Mouse (Mus musculus) cerebellum, adult 18-20 months (tissue): Measurements from ENCODE around the gene Helz.
A peak's percentile ranks its signal among the peaks of the same experiment; 100 is the strongest.

Experiments
- DNase-seq, 2 experiments: peaks; one replicate each; pipeline ENCODE4 v3.0.0; 2021

The Helz gene

DNA sequence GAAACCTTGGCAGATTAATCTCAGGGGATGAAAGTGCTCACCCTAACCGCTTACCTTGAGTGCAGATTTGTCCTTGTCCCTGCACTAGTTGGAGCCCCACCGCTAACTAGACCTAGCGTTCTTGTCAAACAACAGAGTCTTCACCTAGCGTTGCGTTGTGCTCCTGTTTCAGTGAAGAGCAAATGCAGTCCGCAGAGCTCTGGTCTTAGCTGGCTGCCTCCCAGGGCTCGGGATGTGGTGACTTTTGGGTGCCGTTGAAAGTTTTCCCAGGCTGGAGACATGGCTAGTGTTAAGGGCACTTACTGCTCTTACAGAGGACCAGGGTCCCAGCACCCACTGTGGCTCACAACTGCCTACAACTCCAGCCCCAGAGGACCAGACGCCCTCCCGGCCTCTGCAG lies 127.5 kb downstream of the Helz start:
- DNase-seq, result no peak

DNA sequence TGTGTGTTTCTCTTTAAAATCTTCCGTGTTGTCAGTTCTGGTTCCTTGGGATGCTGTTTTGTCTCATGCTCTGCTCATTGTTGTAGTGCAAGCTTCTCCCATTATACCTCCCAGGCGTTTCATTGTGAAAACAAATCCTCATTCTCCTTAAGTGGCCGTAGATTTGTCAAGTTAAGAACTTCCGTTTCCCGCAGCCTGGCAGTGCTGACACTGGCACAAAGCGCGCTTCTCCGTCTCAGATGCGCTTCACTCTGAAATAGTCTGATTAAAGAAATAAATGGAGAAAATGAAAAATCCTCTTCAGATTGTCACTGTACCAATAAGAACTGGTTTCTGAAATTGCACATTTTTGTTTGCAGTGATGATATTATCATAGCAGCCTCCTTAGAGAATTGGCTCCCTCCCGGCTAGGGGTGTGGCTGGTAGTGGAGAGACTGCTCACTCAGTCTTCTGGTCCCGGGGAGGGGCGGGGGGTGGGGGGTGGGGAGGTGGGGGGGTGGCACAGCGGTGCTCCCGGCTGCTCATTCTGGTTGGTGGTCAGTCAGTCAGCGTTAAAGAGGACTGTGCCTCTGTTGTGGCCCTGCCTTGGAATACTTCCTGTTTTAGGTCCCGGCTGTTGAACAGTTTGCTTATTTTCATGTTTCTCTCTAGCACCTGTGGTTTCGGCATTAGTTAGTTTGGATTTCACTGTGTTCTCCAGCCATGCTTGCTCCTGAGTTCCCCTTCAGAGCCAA lies 128.6 kb downstream of the Helz start:
- no peak for DNase-seq

DNA sequence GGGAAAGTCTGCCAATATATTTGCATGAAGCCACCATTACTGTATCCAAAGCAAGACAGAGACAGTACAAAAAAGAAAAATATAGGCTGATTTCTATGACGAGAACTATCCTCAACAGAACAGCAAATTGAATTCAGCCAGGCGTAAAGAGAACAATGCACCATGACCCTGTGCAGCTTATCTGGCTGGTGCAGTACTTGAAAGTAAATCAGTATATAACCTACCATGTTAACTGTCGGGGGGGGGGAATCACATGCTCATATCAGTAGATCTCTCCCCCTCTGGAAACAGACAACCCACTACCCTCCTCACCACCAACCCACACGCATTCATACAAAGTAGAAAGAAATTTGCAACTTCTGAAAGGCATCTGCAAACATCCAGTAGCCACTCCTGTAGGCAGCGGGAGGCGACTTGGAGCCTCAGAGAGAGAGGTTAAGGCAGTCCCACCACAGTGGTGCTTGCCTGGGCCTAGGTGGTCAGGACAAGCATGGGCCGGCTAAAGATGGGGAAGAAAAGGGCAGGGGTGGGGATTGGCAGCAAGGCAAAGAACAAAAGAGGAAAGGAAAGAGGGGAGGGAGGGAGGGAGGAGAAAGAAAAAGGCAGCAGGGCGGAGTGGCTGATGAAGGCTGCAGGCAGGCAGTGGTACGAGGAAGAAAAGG lies 135.1 kb downstream of the Helz start:
- DNase-seq, result no peak

DNA sequence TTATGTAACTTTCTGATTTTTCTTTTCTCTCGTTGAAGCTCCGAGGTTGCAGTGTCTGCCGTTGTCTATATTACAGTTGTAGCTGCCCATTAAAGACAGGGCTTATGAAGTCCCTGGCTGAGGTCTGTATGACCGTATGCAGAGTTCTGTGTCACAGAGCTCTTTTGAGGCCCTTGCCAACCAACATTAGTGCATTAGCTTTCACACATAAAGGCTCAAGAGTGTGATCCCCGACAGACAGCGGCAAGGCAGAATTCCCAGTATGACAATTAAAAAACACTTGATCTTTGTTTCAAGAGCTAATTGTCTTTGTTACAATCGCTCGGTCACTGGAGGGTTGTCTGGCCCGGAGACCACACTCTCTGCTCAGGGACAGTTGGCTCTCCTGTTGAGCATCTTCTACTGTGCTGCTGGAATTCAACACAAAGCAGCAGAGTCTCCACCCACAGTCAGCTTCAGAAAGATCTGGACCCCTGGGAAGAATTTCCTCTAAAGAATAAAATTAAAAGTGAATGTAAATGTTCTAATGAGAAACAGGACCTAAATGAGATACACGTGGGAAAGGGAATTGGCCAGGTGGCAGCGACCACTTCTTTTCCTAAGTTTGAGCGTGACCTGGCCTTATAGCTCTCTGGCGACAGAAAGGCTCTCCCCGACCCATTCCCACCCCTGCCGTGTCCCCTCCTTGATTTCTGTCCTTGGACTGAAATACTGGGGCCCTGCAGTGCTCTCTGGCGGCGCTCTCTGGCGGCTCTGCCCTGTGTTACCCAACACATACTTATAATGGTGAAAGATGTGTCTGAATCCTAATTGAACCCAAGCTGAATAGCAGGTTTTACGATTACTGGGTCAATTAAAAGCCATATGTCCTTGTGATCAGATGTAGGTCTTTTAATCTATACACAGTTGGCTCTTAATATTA lies 136.1 kb downstream of the Helz start:
- DNase-seq, result no peak

DNA sequence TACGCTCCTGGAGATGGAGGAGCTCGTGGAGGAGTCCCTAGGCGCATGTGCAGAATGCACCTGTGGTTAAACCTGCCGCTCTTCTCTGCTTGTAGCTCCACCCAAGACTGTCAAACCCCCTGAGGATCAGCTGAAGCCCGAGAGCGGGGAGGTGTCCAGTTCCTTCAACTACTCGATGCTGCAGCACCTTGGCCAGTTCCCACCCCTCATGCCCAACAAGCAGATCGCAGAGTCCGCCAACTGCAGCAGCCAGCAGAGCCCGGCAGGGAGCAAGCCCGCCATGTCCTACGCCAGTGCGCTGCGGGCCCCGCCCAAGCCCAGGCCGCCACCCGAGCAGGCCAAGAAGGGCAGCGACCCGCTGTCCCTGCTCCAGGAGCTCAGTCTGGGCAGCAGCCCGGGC lies 138.6 kb downstream of the Helz start:
- DNase-seq, result no peak

DNA sequence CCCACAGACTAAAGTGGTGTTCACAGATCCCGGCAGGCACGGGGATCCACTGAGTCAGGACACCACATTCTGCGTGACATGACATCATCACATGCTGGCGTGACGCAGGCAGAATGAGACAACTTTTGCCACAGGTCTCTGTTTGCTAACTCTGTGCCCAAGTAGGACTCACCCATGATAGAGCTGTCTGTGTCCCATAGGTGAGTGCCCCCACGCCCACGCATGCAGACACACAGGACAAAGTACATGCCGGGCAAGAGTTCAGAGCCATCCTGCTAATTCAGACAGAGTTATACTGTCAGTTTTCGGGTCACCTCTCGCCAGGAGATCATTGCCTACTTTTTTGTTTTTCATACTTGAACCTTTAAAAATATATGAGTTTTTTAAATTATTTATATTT lies 140.8 kb downstream of the Helz start:
- no peak for DNase-seq

DNA sequence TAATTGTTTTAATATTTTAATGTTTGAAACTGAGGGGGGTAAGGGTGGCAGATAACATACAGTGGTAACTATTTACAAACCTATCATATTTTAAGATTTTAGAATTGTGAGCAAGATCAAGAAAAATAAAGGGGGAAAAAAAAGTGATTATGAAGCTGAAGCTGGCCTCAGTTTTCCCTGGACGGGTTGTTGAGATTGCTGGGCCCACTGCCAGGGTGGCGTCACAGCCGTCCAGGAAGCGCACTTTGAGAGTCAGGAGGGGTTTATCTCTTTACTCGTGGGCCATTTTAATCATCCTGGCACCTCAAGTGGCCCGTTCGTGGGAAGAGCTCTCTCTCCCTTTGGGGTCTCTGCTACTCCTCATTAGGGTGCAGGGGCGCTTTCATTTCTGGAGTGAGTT lies 143.8 kb downstream of the Helz start:
- DNase-seq, result no peak

DNA sequence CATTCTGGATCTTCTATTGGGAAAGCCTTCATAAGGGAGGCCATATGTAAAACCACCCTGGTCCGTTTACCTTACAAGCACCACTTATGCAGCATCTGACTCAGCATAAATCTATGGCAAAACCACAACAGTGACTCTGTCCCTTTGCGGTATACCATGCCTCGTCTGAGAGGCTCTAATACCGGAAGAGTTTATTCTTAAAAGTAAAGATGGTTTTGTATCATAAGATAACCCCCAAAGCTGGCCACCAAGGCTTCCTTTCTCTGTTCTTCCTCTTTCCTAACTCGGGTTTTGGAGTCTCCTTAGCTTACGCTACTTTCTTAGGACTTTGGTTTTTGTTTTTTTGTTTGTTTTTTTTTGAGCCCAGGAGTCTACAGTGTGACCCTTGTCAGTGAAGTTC lies 145.6 kb downstream of the Helz start:
- DNase-seq, result no peak

DNA sequence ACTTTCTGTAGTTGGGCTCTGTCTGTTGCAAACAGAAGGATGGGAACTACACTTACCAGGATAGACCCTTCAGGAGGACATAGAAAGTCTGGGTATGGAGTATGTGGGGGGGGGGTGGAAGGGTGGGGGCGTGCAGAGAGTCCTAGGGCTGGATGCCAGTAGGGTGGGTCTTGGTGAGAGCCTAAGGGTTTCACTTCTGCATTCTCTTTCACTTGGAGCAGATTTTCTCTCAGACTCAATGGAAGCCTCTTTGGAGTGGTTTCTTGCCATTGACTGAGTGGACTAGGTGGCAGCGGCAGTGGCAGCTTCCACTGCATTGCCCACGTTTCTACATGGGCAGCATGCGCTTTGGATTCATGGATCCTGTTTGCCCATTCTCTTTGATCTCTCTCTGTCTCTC lies 152.2 kb downstream of the Helz start:
- no peak for DNase-seq

DNA sequence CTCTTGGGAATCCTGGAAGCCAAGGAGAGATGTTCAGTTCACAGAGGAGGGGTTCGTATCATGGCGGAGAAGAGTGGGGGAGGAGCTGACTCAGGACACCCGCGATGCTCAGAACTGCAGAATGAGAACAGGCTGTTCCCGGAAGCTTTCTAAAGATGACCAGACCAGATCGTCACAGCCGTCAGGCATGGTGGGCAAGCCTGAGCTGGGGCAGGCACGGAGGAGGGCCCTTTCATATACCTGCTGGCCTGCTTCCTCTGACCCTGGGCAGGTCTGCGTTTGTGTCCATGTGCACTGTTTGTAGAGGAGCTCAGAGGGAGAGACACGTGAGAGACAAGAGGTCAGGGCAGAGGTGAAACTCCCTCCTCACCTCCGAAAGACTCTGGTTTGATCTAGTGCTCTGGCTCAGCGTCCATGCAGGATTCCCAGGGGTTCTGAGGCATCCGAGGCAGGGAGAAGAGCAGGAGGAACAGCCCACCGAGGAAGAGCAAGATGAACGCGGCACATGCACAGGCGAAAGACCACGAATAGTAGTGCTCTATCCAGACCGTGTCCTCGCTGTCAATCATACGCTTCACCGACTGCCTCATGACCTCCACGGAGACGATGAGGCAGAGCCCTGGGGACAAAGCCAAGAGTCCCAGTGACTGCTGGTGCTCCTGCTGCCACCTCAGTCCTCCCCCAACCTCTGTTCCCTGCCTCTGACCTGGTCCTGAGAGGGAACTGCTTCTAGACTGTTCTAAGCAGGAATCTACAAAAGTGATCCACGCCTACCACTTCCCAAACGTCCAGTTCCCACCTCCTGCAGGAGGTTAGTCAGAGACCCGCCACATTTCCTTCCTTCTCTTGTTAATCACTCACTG lies 155.8 kb downstream of the Helz start:
- peak in 1 of 2 experiments; percentile 15 for DNase-seq

DNA sequence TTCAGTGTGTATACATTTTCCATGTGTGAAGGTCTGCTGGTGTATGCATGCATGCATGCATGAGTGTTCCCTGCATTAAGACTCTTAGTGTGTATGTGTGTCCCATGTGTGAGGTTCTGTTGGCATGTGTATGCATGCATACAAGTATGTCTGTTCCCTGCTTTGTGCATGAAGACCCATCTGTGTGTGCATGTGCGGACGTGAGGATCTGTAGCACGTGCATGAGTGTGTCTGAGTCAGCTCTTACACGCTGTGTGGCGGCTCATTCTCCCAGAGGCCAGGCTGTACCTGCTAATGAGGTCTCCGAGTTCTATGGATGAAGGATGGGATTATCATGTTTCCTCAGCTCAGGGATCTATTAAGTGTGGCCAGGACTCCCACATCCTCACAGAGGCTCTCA lies 157.3 kb downstream of the Helz start:
- no peak for DNase-seq

DNA sequence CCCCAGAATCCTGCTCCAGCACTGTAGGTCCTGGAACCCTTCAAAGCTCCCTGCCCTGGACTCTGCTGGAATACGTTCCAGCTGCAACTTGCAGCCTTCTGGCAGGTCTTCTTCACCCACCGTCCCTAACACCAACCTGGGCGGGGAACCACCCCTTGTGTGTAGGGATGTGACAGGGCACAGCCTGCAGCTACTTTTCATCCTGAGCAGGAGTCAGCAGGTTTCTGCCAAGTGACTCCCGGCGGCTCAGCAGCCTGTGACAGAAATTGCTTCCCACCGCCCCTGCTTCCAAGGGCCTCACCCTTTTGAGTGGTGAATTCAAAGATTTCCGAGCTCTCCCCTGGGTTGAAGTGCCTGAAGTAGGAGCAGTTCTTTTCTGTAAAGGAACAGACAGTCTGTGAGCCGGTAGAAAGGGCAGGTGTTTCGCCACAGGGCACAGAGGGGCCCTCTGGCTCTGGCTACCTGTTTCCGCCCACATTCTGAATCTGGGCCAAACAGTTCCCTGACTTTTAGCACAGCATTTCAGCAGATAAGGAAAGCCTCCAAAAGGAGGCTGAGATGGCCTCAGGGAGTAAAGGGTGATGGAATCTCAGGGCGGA lies 157.8 kb downstream of the Helz start:
- peak; percentile 60 to 67 for DNase-seq

DNA sequence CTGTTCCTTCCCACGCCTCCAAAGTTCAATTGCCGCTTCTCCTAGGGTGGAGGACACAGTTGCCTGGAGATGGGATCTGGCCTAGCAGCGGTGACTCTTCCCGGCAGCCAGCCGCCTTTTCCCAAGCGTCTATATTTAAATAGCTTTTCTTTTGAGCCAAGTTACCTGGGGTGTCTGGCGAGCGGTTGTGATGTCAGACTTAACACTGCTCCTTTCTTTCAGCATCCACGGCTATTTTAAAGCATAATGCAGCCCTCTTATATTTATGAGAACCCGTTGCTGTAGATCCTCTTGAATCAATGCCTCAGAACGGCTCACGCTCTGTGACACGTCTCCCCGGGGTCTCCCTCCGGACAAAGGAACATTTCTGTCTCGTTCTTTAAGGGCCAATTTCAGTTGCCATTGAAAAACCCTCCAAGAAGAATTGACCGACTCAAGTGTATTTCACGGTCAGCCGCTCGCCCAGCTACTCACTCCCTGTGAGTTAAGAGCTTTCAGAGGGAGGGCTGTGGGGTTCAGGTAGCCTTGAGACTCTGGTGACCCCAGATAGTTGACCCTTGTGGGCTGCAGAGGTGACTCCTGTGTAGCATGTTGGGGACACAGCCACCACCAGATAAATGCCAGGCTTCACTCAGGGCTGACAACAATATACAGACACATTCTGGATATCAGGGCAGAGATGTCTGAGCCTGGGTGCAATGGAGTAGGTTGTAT lies 160.3 kb downstream of the Helz start:
- DNase-seq, result no peak

DNA sequence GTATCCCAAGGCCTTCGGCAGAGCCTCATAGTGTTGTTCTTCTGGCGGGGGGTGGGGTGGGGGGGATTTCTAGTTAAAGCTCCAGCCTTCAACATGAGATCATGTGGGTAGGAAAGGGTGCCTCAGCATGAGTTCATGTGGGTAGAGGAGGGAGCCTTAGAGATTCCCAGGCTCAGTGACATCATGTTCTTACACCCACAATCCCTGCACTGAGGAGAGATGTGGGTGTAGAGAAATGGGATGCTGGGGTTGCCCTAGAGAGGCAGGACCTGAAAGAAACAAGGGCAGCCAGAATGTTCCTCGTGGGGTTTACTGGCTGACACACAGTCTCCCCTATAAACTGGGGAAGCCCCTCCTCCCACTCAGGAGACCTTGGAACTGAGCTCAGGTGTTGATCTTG lies 162.6 kb downstream of the Helz start:
- DNase-seq, result no peak

DNA sequence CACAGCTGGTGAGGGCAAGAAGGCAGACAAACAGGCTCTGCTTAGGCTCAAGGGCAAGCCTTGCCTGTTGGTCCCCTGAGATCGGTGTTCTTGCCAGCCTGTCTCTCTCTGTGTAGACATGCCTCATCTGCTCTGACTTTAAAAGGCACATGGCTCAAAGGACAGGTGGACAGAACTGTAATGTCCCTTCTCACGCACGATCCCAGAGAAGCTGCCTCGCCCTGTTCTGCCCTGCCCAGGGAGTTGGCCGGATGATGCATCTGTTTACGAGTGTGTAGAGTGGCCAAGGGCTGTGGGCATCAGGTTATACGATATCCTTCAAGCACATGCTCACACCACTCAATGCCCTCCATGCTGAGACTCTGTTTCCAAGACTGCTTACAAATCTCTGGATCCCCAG lies 166.6 kb downstream of the Helz start:
- no peak for DNase-seq

DNA sequence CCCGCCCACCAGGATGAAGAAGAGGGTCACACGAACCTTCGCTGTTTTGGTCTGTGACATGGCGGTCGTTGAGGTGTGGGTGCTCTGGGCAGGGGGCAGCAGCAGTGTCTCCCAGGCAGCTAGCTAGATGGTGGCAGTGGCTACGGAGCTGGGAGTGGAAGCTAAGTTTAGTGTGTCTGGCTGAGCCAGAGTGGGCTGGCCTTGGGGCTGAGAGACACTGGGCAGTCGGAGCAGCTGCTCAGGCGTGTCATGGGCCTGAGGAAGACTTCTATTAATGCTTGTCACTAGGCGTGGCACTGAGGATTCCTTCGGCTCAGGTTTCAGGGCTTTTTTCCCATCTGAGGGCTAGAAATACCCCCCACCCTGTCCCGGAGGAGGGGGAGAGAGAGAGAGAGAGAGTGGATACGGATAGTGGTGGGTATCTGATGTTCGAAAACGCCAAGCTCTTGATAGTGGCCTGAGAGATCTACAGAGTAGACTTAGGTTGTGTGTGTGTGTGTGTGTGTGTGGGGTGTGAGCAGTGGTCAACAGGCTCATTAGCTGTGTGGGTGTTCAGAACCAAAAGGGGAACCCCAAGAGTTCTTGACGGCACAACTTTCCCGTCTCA lies 168.7 kb downstream of the Helz start, which contains the start of gene Cacng1:
Gene Cacng1 (minus strand): TSS at position 191 of the 607 bp plus-strand sequence.
- DNase-seq, result no peak

DNA sequence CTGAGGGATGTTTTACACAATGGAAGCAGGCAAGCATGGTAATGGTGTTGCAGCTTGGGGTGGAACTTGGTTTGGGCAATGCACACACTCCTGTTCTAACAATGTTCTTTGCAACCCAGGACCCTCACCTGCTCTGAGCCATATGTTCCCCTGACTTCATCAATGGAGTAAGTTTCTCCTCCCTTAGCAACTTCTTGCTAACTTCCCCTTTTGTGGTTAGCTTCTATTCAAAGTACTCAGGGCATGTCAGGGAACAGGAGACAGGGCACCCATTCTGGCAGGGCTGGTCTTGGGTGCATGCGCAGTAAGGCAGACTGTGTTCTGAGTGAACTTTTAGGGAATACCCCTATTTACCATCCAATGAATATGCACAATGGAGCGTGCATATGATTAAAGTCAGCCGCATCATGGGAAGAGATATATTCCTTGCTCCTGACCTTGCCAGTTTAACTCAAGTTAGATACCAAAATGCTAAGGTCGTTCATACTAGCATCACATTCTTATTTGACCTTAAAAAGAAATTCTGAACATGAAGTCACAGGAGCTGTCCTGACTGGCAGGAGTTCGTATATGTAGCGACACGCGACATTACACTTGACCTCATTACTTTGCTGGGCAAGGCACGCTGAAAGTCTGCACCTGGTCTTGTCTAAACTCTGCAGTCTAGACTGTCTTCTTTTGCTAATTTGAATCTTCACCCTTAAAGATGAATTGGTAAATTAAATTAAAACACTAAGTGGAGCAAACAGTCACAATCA lies 172.7 kb downstream of the Helz start:
- DNase-seq, result no peak

DNA sequence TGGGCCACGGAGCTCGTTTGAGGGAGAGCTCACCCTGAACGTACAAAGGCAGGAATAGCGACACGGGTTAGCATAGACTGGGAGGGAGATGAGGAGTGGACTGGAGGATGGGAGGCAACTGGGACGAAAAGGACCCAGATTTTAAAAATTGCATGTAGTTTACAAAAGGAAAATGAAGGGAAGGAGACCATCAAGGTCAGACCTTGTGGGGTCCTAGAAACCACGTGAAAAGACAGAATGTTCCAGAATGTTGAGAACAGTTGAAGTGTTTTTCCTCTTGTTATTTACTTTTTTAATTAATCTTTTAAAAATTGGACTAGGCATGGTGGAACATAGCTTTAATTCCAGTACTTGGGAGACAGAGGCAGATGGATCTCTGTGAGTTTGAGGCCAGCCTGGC lies 173.3 kb downstream of the Helz start:
- DNase-seq, result no peak

DNA sequence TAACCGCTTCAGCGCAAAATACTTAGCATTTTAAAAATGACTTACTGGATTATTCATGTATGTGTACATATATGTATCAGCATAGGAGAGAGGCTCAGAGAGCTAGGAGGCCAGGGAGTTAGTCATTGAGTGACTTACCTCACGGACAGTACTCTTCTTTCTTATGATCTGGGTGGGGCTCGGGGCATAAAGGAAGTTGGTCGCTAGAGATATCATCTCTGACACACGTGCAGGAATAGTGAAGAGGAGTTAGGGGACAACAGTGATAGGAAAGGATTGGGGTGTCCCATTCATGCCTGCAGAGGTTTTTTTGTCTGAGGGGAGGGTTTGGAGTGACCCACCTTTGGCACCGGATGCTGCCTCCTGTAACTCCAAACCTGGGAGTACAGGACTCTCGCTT lies 176.9 kb downstream of the Helz start:
- no peak for DNase-seq
